Mouse (Mus musculus) kidney, postnatal 0 days (tissue): ENCODE data around the gene Pakap. TPM values are rescaled to one million over a fixed set of nuclear protein-coding genes. Genes with fewer than 3 reads are reported as not detected.

Experiments used
- ATAC-seq: fragments of 200-750 bp; cut with Nextera tagmentation; replicated peaks from 2 replicates; pipeline ENCODE4 v1.8.0; 2017; ENCODE audit warnings: low read depth, moderate number of reproducible peaks, moderate TSS enrichment, moderate library complexity; ENCODE audit not compliant: low FRiP score
- DNase-seq: peaks from one replicate; pipeline ENCODE4 v3.0.0-alpha.2; 2016; ENCODE audit warnings: low spot score
- H3K27ac ChIP-seq: fragments of 300-500 bp; sonication (generic); 2 replicates; pipeline ENCODE4 v1.5.1; 2014; ENCODE audit warnings: mild to moderate bottlenecking
- H3K27me3 ChIP-seq: fragments of 300-500 bp; sonication (generic); 2 replicates; pipeline ENCODE4 v1.6.1; 2014; ENCODE audit warnings: low read length, mixed read lengths; ENCODE audit not compliant: insufficient read depth
- H3K36me3 ChIP-seq: fragments of 300-500 bp; sonication (generic); 2 replicates; pipeline ENCODE4 v1.6.1; 2014; ENCODE audit warnings: low read length, mixed read lengths; ENCODE audit not compliant: insufficient read depth
- H3K4me1 ChIP-seq: fragments of 300-500 bp; sonication (generic); replicated peaks from 2 replicates; pipeline ENCODE4 v1.6.1; 2014; ENCODE audit warnings: antibody characterized with exemption, low read length, mixed read lengths; ENCODE audit not compliant: insufficient read depth
- H3K4me2 ChIP-seq: fragments of 300-500 bp; sonication (generic); 2 replicates; pipeline ENCODE4 v1.6.1; 2014; ENCODE audit warnings: mild to moderate bottlenecking, low read length, moderate library complexity, mixed read lengths
- H3K4me3 ChIP-seq: fragments of 300-500 bp; sonication (generic); replicated peaks from 2 replicates; pipeline ENCODE4 v1.5.1; 2014; ENCODE audit warnings: low read depth, low read length
- H3K9ac ChIP-seq: fragments of 300-500 bp; sonication (generic); 2 replicates; pipeline ENCODE4 v1.6.1; 2014; ENCODE audit warnings: low read depth, low read length
- H3K9me3 ChIP-seq: fragments of 300-500 bp; sonication (generic); replicated peaks from 2 replicates; pipeline ENCODE4 v1.6.1; 2016; ENCODE audit warnings: low read length, inconsistent platforms, mixed read lengths
- CTCF ChIP-seq: IDR thresholded peaks from 2 replicates; pipeline ENCODE4 v1.5.1; 2016; ENCODE audit warnings: antibody characterized with exemption, low read depth, mild to moderate bottlenecking, moderate library complexity
- WGBS: fragments of 180-500 bp; shearing (Covaris S2); extraction: QIAGEN DNeasy Blood & Tissue Kit; methylation state at CpG from one replicate; pipeline ENCODE4 v1.1.7; 2014; 5-methylcytosine and 5-hydroxymethylcytosine counted together
- polyA plus RNA-seq: library from polyadenylated mRNA; unstranded; fragments of >200 nt; fragmentation: Nextera tagmentation; extraction: Ambion mirVana; gene quantifications from 2 replicates; pipeline ENCODE4 v1.2.1, GENCODE M21; 2015

Pakap gene
- polyA plus RNA-seq, 1 experiment from 2014 or later = 11.5 TPM

- no peak overlapping the region for H3K9ac ChIP-seq
- H3K27ac ChIP-seq = no peak overlapping the region
- 48% methylated on average over 6 of the region's 6 CpGs for WGBS
- no peaks in the 10 kb centered on the region for H3K9me3 ChIP-seq
- peak; percentile 41 for TF ChIP-seq CTCF
- 0 out of 2 replicates have a peak, but pooled peaks cover 9% of the 10 kb centered on the region for H3K4me1 ChIP-seq
- H3K4me3 ChIP-seq = no peak overlapping the region
- peaks cover 19% of the 10 kb centered on the region for H3K36me3 ChIP-seq
- H3K27me3 ChIP-seq = no peaks in the 10 kb centered on the region
- DNase-seq = peak; percentile 43
- H3K4me2 ChIP-seq = no peak overlapping the region
- ATAC-seq = 0 out of 2 replicates have a peak, but pooled peaks have one; percentile 19
Observed at GRCm38 (mm10) chr4:57860204-57860611, 292.2 kb downstream of the Pakap start.

GRCm38 (mm10) chr4:57861166-57861565 lies 293.2 kb downstream of the Pakap start:
- H3K27me3 ChIP-seq = no peaks in the 10 kb centered on the region
- H3K4me1 ChIP-seq = 0 out of 2 replicates have a peak, but pooled peaks cover 13% of the 10 kb centered on the region
- H3K4me2 ChIP-seq = no peak overlapping the region
- 33% methylated on average over 6 of the region's 6 CpGs for WGBS
- no peak overlapping the region for H3K4me3 ChIP-seq
- H3K36me3 ChIP-seq = peaks cover 11% of the 10 kb centered on the region
- no peak overlapping the region for H3K9ac ChIP-seq
- no peaks in the 10 kb centered on the region for H3K9me3 ChIP-seq
- ATAC-seq = no peak; the same call in 1 of the 2 replicates
- no peak for TF ChIP-seq CTCF
- H3K27ac ChIP-seq = no peak overlapping the region
- peak; percentile 78 for DNase-seq

DNA sequence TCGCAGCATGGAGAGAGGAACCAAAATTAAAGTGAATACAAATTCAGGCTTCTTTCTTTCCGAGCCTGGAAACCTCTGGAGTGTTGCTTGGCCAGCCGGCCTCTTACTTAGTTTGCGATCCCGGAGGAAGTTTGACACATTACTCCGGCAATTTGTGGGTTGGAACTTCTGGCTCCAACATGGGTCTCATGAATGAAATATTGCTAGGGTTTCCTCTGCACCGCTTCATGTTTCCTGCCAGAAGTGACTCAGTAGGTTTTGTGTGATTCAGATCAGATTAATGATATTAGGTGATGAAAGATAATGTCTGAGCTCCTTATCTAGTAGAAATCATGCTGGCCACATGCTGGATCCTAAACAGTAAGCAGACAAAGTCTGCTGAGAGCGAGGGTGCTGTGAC lies 293.9 kb downstream of the Pakap start:
- ATAC-seq (no peak), DNase-seq (peak; percentile 83)
- H3K4me3 ChIP-seq = no peak overlapping the region
- peak overlapping the region; percentile 23; the same call in 1 of the 2 replicates for H3K4me2 ChIP-seq
- WGBS = 27% methylated on average over 8 of the region's 8 CpGs
- no peaks in the 10 kb centered on the region for H3K9me3 ChIP-seq
- H3K4me1 ChIP-seq = 0 out of 2 replicates have a peak, but pooled peaks cover 18% of the 10 kb centered on the region
- H3K27me3 ChIP-seq = no peaks in the 10 kb centered on the region
- peak overlapping the region; percentile 54 for H3K27ac ChIP-seq
- no peak overlapping the region for H3K9ac ChIP-seq
- TF ChIP-seq CTCF = no peak
- peaks cover 4% of the 10 kb centered on the region; the same call in 1 of the 2 replicates for H3K36me3 ChIP-seq

GRCm38 (mm10) chr4:57862269-57862986 lies 294.4 kb downstream of the Pakap start:
- Histone ChIP-seq H3K27ac (peak overlapping the region; percentile 54), H3K4me2 (peak overlapping the region; percentile 23; the same call in 1 of the 2 replicates), H3K4me3 (no peak overlapping the region), H3K4me1 (peaks cover 24% of the 10 kb centered on the region; the same call in 1 of the 2 replicates), H3K9ac (no peak overlapping the region), H3K9me3 (no peaks in the 10 kb centered on the region), H3K27me3 (no peaks in the 10 kb centered on the region), H3K36me3 (no peaks in the 10 kb centered on the region; the same call in 1 of the 2 replicates)
- DNase-seq (peak; percentile 66), ATAC-seq (no peak; the same call in 1 of the 2 replicates)
- TF ChIP-seq CTCF = no peak
- 33% methylated on average over 9 of the region's 9 CpGs for WGBS

GRCm38 (mm10) chr4:57866088-57866487 lies 298.1 kb downstream of the Pakap start:
- ATAC-seq = no peak
- WGBS = 15% methylated on average over 2 of the region's 2 CpGs
- peak; percentile 67 for DNase-seq

DNA sequence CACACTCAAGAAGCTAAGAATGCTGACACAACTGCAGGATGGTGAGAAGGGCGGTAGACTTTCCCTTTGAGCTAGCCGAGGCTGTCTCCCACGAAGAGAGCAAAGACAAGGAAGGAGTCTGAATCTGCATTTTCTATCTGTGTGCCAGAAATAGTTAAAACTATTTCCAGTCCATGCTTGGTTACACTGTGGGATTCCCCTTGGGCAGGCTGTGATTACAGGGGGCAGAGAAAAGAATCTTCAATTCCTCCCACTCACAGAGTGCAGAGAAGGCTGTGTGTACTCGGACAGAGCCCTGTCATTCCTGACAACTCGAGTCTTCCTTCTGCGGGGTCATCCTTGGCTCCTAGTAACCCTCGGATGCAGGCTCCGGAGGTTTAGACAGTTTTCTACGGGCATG lies 299.0 kb downstream of the Pakap start:
- peak; percentile 51 for DNase-seq
- H3K9ac ChIP-seq = no peak overlapping the region
- no peak overlapping the region for H3K4me2 ChIP-seq
- H3K4me3 ChIP-seq = no peak overlapping the region
- no peak for TF ChIP-seq CTCF
- no peaks in the 10 kb centered on the region for H3K9me3 ChIP-seq
- no peaks in the 10 kb centered on the region for H3K27me3 ChIP-seq
- H3K36me3 ChIP-seq = no peaks in the 10 kb centered on the region
- WGBS = 42% methylated on average over 9 of the region's 9 CpGs
- H3K4me1 ChIP-seq = peaks cover 25% of the 10 kb centered on the region; the same call in 1 of the 2 replicates
- no peak for ATAC-seq
- H3K27ac ChIP-seq = no peak overlapping the region

More at GRCm38 (mm10) chr4:57866088-57866487, 298.1 kb downstream of the Pakap start:
- Histone ChIP-seq H3K9ac (no peak overlapping the region), H3K27me3 (no peaks in the 10 kb centered on the region), H3K4me1 (peaks cover 25% of the 10 kb centered on the region; the same call in 1 of the 2 replicates), H3K36me3 (no peaks in the 10 kb centered on the region), H3K27ac (0 out of 2 replicates have a peak overlapping the region, but pooled peaks have one; percentile 19), H3K4me3 (no peak overlapping the region), H3K9me3 (no peaks in the 10 kb centered on the region), H3K4me2 (no peak overlapping the region)
- no peak for TF ChIP-seq CTCF
